Mouse (Mus musculus) forebrain, embryonic 10.5 days (tissue): ENCODE measurements around the gene Iqcf6. TPM values are rescaled to one million over a fixed set of nuclear protein-coding genes. Genes with fewer than 3 reads are reported as not detected.

Experiments used
- DNase-seq: peaks from one replicate; pipeline ENCODE4 v3.0.0-alpha.2; 2017; ENCODE audit warnings: low spot score; ENCODE audit errors: extremely low spot score
- H3K27ac ChIP-seq: fragments of 300-500 bp; sonication (generic); 2 replicates; pipeline ENCODE4 v1.5.1; 2016; ENCODE audit warnings: mild to moderate bottlenecking
- H3K27me3 ChIP-seq: fragments of 300-500 bp; sonication (generic); 2 replicates; pipeline ENCODE4 v1.6.1; 2016; ENCODE audit warnings: mild to moderate bottlenecking; ENCODE audit not compliant: poor library complexity, severe bottlenecking
- H3K36me3 ChIP-seq: fragments of 300-500 bp; sonication (generic); replicated peaks from 2 replicates; pipeline ENCODE4 v1.6.1; 2016; ENCODE audit warnings: mild to moderate bottlenecking, moderate library complexity
- H3K4me1 ChIP-seq: fragments of 300-500 bp; sonication (generic); 2 replicates; pipeline ENCODE4 v1.6.1; 2016
- H3K4me3 ChIP-seq: fragments of 300-500 bp; sonication (generic); 2 replicates; pipeline ENCODE4 v1.5.1; 2016; ENCODE audit warnings: mild to moderate bottlenecking, moderate library complexity
- H3K9me3 ChIP-seq: fragments of 300-500 bp; sonication (generic); 2 replicates; pipeline ENCODE4 v1.6.1; 2016; ENCODE audit warnings: mild to moderate bottlenecking, moderate library complexity
- WGBS: fragments of 180-500 bp; shearing (Covaris S2); methylation state at CpG from one replicate; pipeline ENCODE4 v1.1.7; 2016; 5-methylcytosine and 5-hydroxymethylcytosine counted together
- polyA plus RNA-seq: library from polyadenylated mRNA; unstranded; fragments of >200 nt; fragmentation: Nextera tagmentation; extraction: Ambion mirVana; gene quantifications from 2 replicates; pipeline ENCODE4 v1.2.1, GENCODE M21; 2016

The Iqcf6 gene
- polyA plus RNA-seq, 1 experiment from 2014 or later, result not detected

GRCm38 (mm10) chr9:106663200-106663599, 36.8 kb downstream of the Iqcf6 start:
- Histone ChIP-seq H3K36me3 (peaks cover 65% of the 10 kb centered on the region), H3K9me3 (no peaks in the 10 kb centered on the region)
- 91% methylated on average over 6 of the region's 6 CpGs for WGBS

GRCm38 (mm10) chr9:106664433-106664832, 38.1 kb downstream of the Iqcf6 start:
- Histone ChIP-seq H3K27ac (no peak overlapping the region), H3K27me3 (no peaks in the 10 kb centered on the region), H3K4me3 (no peak overlapping the region), H3K36me3 (peaks cover 53% of the 10 kb centered on the region), H3K4me1 (peaks cover 34% of the 10 kb centered on the region), H3K9me3 (no peaks in the 10 kb centered on the region)
- WGBS, result 69% methylated on average over 4 of the region's 4 CpGs
- DNase-seq, result no peak

More at GRCm38 (mm10) chr9:106663200-106663599, 36.8 kb downstream of the Iqcf6 start:
- Histone ChIP-seq H3K27ac (no peak overlapping the region), H3K27me3 (0 out of 2 replicates have a peak, but pooled peaks cover 4% of the 10 kb centered on the region), H3K4me1 (peaks cover 46% of the 10 kb centered on the region), H3K4me3 (no peak overlapping the region)
- no peak for DNase-seq

- no peaks in the 10 kb centered on the region for H3K27me3 ChIP-seq
- H3K9me3 ChIP-seq, result no peaks in the 10 kb centered on the region
- no peak for DNase-seq
- H3K27ac ChIP-seq, result no peak overlapping the region
- WGBS, result 82% methylated on average over 6 of the region's 6 CpGs
- peaks cover 54% of the 10 kb centered on the region for H3K36me3 ChIP-seq
- no peak overlapping the region for H3K4me3 ChIP-seq
- peaks cover 29% of the 10 kb centered on the region for H3K4me1 ChIP-seq
These were observed 38.5 kb downstream of the Iqcf6 start for GRCm38 (mm10) chr9:106664856-106665255.

- Histone ChIP-seq H3K36me3 (peaks cover 43% of the 10 kb centered on the region), H3K4me1 (no peaks in the 10 kb centered on the region), H3K27me3 (no peaks in the 10 kb centered on the region), H3K4me3 (no peak overlapping the region), H3K27ac (no peak overlapping the region), H3K9me3 (no peaks in the 10 kb centered on the region)
- DNase-seq, result no peak
- WGBS, result 88% methylated on average over 2 of the region's 2 CpGs
These were observed 47.5 kb downstream of the Iqcf6 start for GRCm38 (mm10) chr9:106673860-106674259.

- WGBS, result 2% methylated on average over 1 of the region's 1 CpGs
- no peaks in the 10 kb centered on the region for H3K27me3 ChIP-seq
- peaks cover 54% of the 10 kb centered on the region for H3K36me3 ChIP-seq
- H3K27ac ChIP-seq, result no peak overlapping the region
- no peaks in the 10 kb centered on the region for H3K4me1 ChIP-seq
- H3K4me3 ChIP-seq, result no peak overlapping the region
- DNase-seq, result peak; percentile 75
- H3K9me3 ChIP-seq, result no peaks in the 10 kb centered on the region
These were observed 49.1 kb downstream of the Iqcf6 start for GRCm38 (mm10) chr9:106675480-106675879.

- no peaks in the 10 kb centered on the region for H3K27me3 ChIP-seq
- H3K9me3 ChIP-seq, result no peaks in the 10 kb centered on the region
- H3K27ac ChIP-seq, result no peak overlapping the region
- H3K4me3 ChIP-seq, result no peak overlapping the region
- 74% methylated on average over 9 of the region's 9 CpGs for WGBS
- peaks cover 56% of the 10 kb centered on the region for H3K36me3 ChIP-seq
- H3K4me1 ChIP-seq, result no peaks in the 10 kb centered on the region
- DNase-seq, result no peak
These were observed 49.6 kb downstream of the Iqcf6 start for GRCm38 (mm10) chr9:106675965-106676364.

GRCm38 (mm10) chr9:106676571-106676970, 50.2 kb downstream of the Iqcf6 start:
- H3K9me3 ChIP-seq, result no peaks in the 10 kb centered on the region
- no peak for DNase-seq
- 83% methylated on average over 4 of the region's 4 CpGs for WGBS
- H3K36me3 ChIP-seq, result peaks cover 56% of the 10 kb centered on the region
- H3K4me3 ChIP-seq, result no peak overlapping the region
- H3K27ac ChIP-seq, result no peak overlapping the region
- H3K4me1 ChIP-seq, result no peaks in the 10 kb centered on the region
- no peaks in the 10 kb centered on the region for H3K27me3 ChIP-seq

Other genes starting within 250 kb of the Iqcf6 start
- gene Rpl29, start 197.1 kb upstream of the Iqcf6 start, polyA plus RNA-seq, result 1,043 and 1,081 TPM in 2 replicates
- 45.6 and 51.3 TPM in 2 replicates for gene Acy1, start 188.3 kb upstream of the Iqcf6 start, polyA plus RNA-seq
- 4.4 and 6.0 TPM in 2 replicates for gene Abhd14b, start 179.1 kb upstream of the Iqcf6 start, polyA plus RNA-seq
- 40.7 and 42.8 TPM in 2 replicates for gene Abhd14a, start 178.9 kb upstream of the Iqcf6 start, polyA plus RNA-seq
- gene Pcbp4, start 173.3 kb upstream of the Iqcf6 start, polyA plus RNA-seq, result 337 and 351 TPM in 2 replicates
- gene Gpr62, start 160.6 kb upstream of the Iqcf6 start, polyA plus RNA-seq, result 0.10 and 0.27 TPM in 2 replicates
- 85.2 and 91.4 TPM in 2 replicates for gene Rrp9, start 150.6 kb upstream of the Iqcf6 start, polyA plus RNA-seq
- 2.1 and 2.6 TPM in 2 replicates for gene Parp3, start 149.6 kb upstream of the Iqcf6 start, polyA plus RNA-seq
- not detected in 2 replicates for gene Iqcf1, start 126.6 kb upstream of the Iqcf6 start, polyA plus RNA-seq
- not detected in 2 replicates for gene Iqcf5, start 112.0 kb upstream of the Iqcf6 start, polyA plus RNA-seq
- not detected in 2 replicates for gene Iqcf3, start 65.0 kb upstream of the Iqcf6 start, polyA plus RNA-seq
- not detected in 2 replicates for gene Iqcf4, start 55.6 kb upstream of the Iqcf6 start, polyA plus RNA-seq
- 1.1 and 1.3 TPM in 2 replicates for gene Grm2, start 29.5 kb downstream of the Iqcf6 start, polyA plus RNA-seq
- 25.6 and 26.5 TPM in 2 replicates for gene Tex264, start 59.3 kb downstream of the Iqcf6 start, polyA plus RNA-seq
- gene Rad54l2, start 162.6 kb downstream of the Iqcf6 start, polyA plus RNA-seq, result 9.2 and 9.8 TPM in 2 replicates
- 33.4 and 37.1 TPM in 2 replicates for gene Dcaf1, start 195.3 kb downstream of the Iqcf6 start, polyA plus RNA-seq